Mouse (Mus musculus) midbrain, embryonic 10.5 days (tissue): ENCODE measurements around the gene Plin4. TPM values are rescaled to one million over a fixed set of nuclear protein-coding genes. Genes with fewer than 3 reads are reported as not detected.
"Not testable (repeated sequence)": the region's sequence is repeated elsewhere in the genome, so short reads cannot be mapped to it uniquely, and the experiment has no call there.

ENCODE experiments used
- DNase-seq: peaks from one replicate; pipeline ENCODE4 v3.0.0-alpha.2; 2017; ENCODE audit warnings: low spot score
- H3K27ac ChIP-seq: fragments of 300-500 bp; sonication (generic); replicated peaks from 2 replicates; pipeline ENCODE4 v1.5.1; 2016; ENCODE audit warnings: mild to moderate bottlenecking
- H3K27me3 ChIP-seq: fragments of 300-500 bp; sonication (generic); 2 replicates; pipeline ENCODE4 v1.6.1; 2016; ENCODE audit warnings: low read depth, mild to moderate bottlenecking; ENCODE audit not compliant: poor library complexity, severe bottlenecking
- H3K36me3 ChIP-seq: fragments of 300-500 bp; sonication (generic); 2 replicates; pipeline ENCODE4 v1.6.1; 2016; ENCODE audit warnings: mild to moderate bottlenecking, moderate library complexity
- H3K4me1 ChIP-seq: fragments of 300-500 bp; sonication (generic); 2 replicates; pipeline ENCODE4 v1.6.1; 2016
- H3K4me3 ChIP-seq: fragments of 300-500 bp; sonication (generic); 2 replicates; pipeline ENCODE4 v1.5.1; 2016; ENCODE audit warnings: mild to moderate bottlenecking, moderate library complexity
- H3K9me3 ChIP-seq: fragments of 300-500 bp; sonication (generic); replicated peaks from 2 replicates; pipeline ENCODE4 v1.6.1; 2016; ENCODE audit warnings: mild to moderate bottlenecking
- WGBS: fragments of 180-500 bp; shearing (Covaris S2); methylation state at CpG from one replicate; pipeline ENCODE4 v1.1.7; 2016; 5-methylcytosine and 5-hydroxymethylcytosine counted together
- polyA plus RNA-seq: library from polyadenylated mRNA; unstranded; fragments of >200 nt; fragmentation: Nextera tagmentation; extraction: Ambion mirVana; gene quantifications from 2 replicates; pipeline ENCODE4 v1.2.1, GENCODE M21; 2016

Gene Plin4
- polyA plus RNA-seq, 1 experiment from 2014 or later, result 0.04 TPM

GRCm38 (mm10) chr17:56107736-56108135, 1.9 kb downstream of the Plin4 start:
- Histone ChIP-seq H3K27me3 (no peaks in the 10 kb centered on the region), H3K9me3 (no peaks in the 10 kb centered on the region), H3K27ac (no peak overlapping the region), H3K36me3 (peaks cover 14% of the 10 kb centered on the region), H3K4me1 (peaks cover 2% of the 10 kb centered on the region; the same call in 1 of the 2 replicates), H3K4me3 (no peak overlapping the region)
- 72% methylated on average over 2 of the region's 2 CpGs for WGBS
- no peak for DNase-seq

DNA sequence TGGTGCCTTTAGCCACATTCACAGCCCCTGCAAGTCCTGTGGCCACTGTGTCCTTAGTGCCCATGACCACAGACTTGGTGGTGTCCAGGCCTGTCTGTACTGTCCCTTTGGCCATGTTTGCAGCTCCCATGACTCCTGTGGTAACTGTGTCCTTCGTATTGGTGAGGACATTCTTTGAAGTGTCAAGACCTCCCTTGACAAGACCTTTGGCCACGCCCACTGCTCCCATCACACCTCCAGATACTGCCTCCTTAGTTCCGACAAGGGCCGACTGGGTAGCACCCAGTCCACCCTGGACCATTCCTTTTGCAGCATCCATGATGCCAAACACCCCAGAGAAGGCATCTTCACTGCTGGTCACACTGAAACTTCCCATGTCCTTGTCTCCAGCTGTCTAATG, 2.6 kb downstream of the Plin4 start:
- no peaks in the 10 kb centered on the region for H3K4me1 ChIP-seq
- DNase-seq, result no peak
- H3K36me3 ChIP-seq, result peaks cover 22% of the 10 kb centered on the region
- H3K9me3 ChIP-seq, result no peaks in the 10 kb centered on the region
- WGBS, result 85% methylated on average over 4 of the region's 4 CpGs
- H3K27ac ChIP-seq, result no peak overlapping the region
- H3K27me3 ChIP-seq, result no peaks in the 10 kb centered on the region
- no peak overlapping the region for H3K4me3 ChIP-seq

DNA sequence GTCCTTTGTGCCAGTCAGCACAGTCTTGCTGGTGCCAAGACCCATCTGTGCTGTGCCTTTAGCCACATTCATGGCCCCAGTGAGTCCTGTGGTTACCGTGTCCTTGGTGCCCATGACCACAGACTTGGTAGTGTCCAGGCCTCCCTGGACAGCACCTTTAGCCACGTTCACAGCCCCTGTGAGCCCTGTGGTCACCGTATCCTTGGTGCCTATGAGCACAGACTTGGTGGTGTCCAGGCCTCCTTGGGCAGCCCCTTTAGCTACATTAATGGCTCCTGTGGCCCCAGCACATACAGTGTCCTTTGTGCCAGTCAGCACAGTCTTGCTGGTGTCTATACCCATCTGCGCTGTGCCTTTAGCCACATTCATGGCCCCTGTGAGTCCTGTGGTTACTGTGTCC, 3.2 kb downstream of the Plin4 start:
- not testable (repeated sequence) for H3K27ac ChIP-seq, H3K9me3 ChIP-seq, H3K4me3 ChIP-seq, DNase-seq, H3K27me3 ChIP-seq, H3K4me1 ChIP-seq
- H3K36me3 ChIP-seq, result peaks cover 27% of the 10 kb centered on the region
- WGBS, result 94% methylated on average over 4 of the region's 4 CpGs

GRCm38 (mm10) chr17:56104821-56105220, 4.8 kb downstream of the Plin4 start:
- H3K4me3 ChIP-seq, H3K27ac ChIP-seq, DNase-seq, H3K27me3 ChIP-seq, H3K9me3 ChIP-seq, H3K4me1 ChIP-seq: not testable (repeated sequence)
- WGBS, result 94% methylated on average over 2 of the region's 5 CpGs
- H3K36me3 ChIP-seq, result peaks cover 43% of the 10 kb centered on the region

- 95% methylated on average over 8 of the region's 8 CpGs for WGBS
- H3K27ac ChIP-seq, result no peak overlapping the region
- H3K4me3 ChIP-seq, result no peak overlapping the region
- no peaks in the 10 kb centered on the region for H3K27me3 ChIP-seq
- no peak for DNase-seq
- H3K9me3 ChIP-seq, result no peaks in the 10 kb centered on the region
- peaks cover 55% of the 10 kb centered on the region for H3K36me3 ChIP-seq
- no peaks in the 10 kb centered on the region for H3K4me1 ChIP-seq
These were observed 5.9 kb downstream of the Plin4 start for GRCm38 (mm10) chr17:56103465-56104285.

- no peak for DNase-seq
- no peak overlapping the region for H3K4me3 ChIP-seq
- H3K27me3 ChIP-seq, result no peaks in the 10 kb centered on the region
- 94% methylated on average over 9 of the region's 9 CpGs for WGBS
- H3K4me1 ChIP-seq, result no peaks in the 10 kb centered on the region
- no peaks in the 10 kb centered on the region for H3K9me3 ChIP-seq
- H3K27ac ChIP-seq, result no peak overlapping the region
- H3K36me3 ChIP-seq, result peaks cover 62% of the 10 kb centered on the region
These were observed 6.7 kb downstream of the Plin4 start for GRCm38 (mm10) chr17:56102927-56103326.

GRCm38 (mm10) chr17:56102158-56102557, 7.4 kb downstream of the Plin4 start:
- DNase-seq, result no peak
- no peaks in the 10 kb centered on the region for H3K9me3 ChIP-seq

GRCm38 (mm10) chr17:56100811-56101210, 8.8 kb downstream of the Plin4 start:
- H3K27me3 ChIP-seq, result no peaks in the 10 kb centered on the region
- DNase-seq, result no peak
- WGBS, result 95% methylated on average over 3 of the region's 3 CpGs

More at GRCm38 (mm10) chr17:56102158-56102557, 7.4 kb downstream of the Plin4 start:
- Histone ChIP-seq H3K4me1 (no peaks in the 10 kb centered on the region), H3K4me3 (no peak overlapping the region), H3K27ac (no peak overlapping the region), H3K36me3 (peaks cover 70% of the 10 kb centered on the region), H3K27me3 (no peaks in the 10 kb centered on the region)
- 91% methylated on average over 5 of the region's 5 CpGs for WGBS

GRCm38 (mm10) chr17:56098711-56099572, 10.7 kb downstream of the Plin4 start:
- 95% methylated on average over 15 of the region's 15 CpGs for WGBS
- Histone ChIP-seq H3K27ac (no peak overlapping the region), H3K36me3 (peaks cover 98% of the 10 kb centered on the region), H3K4me3 (no peak overlapping the region), H3K4me1 (no peaks in the 10 kb centered on the region), H3K27me3 (no peaks in the 10 kb centered on the region), H3K9me3 (no peaks in the 10 kb centered on the region)
- DNase-seq, result no peak

More at GRCm38 (mm10) chr17:56100811-56101210, 8.8 kb downstream of the Plin4 start:
- H3K4me3 ChIP-seq, result no peak overlapping the region
- H3K36me3 ChIP-seq, result peaks cover 83% of the 10 kb centered on the region
- H3K9me3 ChIP-seq, result no peaks in the 10 kb centered on the region
- H3K27ac ChIP-seq, result no peak overlapping the region
- H3K4me1 ChIP-seq, result no peaks in the 10 kb centered on the region

DNA sequence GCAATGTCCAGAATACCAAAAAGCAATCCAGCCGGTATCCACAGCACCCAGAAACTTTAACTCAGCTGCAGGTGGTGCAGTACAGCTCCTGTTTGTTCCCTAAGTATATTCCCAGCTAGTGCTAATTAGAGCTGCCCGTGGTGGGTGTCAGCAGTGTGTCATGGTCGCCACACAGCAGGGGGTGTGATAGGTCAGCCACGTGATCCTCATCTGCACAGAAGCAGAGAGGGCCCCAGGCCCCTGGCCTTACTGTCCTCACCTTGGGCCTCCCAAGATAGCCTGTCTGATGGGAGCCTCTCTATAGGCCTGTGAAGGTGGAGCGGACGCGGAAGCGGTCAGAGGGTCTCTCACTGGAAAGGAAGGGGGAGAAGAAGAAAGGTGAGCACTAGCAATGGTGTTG, 11.4 kb downstream of the Plin4 start:
- Histone ChIP-seq H3K4me3 (no peak overlapping the region), H3K27me3 (no peaks in the 10 kb centered on the region), H3K9me3 (no peaks in the 10 kb centered on the region), H3K4me1 (no peaks in the 10 kb centered on the region), H3K36me3 (peaks cover 97% of the 10 kb centered on the region), H3K27ac (no peak overlapping the region)
- WGBS, result 88% methylated on average over 8 of the region's 8 CpGs
- DNase-seq, result no peak

DNA sequence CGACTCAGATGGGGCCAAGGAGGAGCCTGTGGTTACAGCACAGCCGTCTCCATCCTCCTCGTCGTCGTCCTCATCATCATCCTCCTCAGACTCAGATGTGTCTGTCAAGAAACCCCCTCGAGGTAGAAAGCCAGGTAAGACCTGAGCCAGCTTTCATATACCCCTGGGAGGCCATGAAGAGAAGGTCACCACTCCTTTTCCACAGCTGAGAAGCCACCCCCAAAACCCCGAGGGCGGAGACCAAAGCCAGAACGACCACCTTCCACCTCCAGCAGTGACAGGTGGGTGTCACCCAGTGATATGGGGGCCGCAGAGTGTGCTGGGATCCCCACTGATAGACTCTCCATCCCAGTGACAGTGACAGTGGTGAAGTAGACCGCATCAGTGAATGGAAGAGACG, 12.7 kb downstream of the Plin4 start:
- no peak overlapping the region for H3K4me3 ChIP-seq
- H3K27ac ChIP-seq, result no peak overlapping the region
- H3K9me3 ChIP-seq, result no peaks in the 10 kb centered on the region
- H3K27me3 ChIP-seq, result no peaks in the 10 kb centered on the region
- no peaks in the 10 kb centered on the region for H3K4me1 ChIP-seq
- peaks cover 92% of the 10 kb centered on the region for H3K36me3 ChIP-seq
- WGBS, result 92% methylated on average over 12 of the region's 12 CpGs
- DNase-seq, result no peak

DNA sequence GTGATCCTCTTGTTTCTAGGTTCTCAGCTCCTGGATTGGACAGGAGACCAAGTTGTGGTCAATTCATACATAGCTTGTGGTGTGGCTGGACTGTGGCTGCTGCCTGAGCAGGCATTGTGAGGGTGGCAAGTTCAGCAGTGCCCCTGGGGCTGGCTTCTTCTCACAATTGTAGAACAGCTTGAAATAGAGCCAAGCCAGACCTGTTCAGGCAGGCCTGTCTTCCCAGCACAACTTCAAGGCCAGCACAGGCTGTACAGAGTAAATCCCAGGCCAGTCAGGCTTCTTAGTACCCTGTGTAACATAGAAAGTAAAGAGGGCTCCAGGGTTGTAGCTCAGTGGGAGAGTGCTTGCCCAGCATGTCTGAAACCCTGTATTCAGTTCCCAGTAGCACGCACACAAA, 16.8 kb downstream of the Plin4 start:
- Histone ChIP-seq H3K36me3 (peaks cover 87% of the 10 kb centered on the region), H3K27ac (no peak overlapping the region), H3K9me3 (no peaks in the 10 kb centered on the region), H3K4me3 (no peak overlapping the region), H3K4me1 (no peaks in the 10 kb centered on the region), H3K27me3 (no peaks in the 10 kb centered on the region)
- no peak for DNase-seq
- 91% methylated on average over 1 of the region's 1 CpGs for WGBS

DNA sequence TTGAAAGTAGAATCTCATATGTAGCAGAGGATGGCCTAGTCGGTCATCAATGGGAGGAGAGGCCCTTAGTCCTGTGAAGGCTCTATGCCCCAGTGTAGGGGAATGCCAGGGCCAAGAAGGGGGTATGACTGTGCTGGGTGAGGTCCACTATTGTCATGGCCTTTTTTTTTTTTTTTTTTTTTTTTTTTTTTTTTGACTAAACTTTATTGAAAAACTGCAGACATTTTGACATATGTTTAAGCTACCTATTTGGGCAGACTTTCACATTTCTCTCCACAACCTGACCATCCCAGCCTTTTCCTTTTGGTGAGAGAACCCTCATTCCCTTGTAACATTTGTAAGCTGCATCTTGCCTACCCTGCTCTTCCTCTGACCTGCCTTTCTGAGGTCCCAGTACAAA, 17.3 kb downstream of the Plin4 start:
- Histone ChIP-seq H3K27me3 (no peaks in the 10 kb centered on the region), H3K36me3 (peaks cover 87% of the 10 kb centered on the region), H3K4me1 (no peaks in the 10 kb centered on the region), H3K9me3 (no peaks in the 10 kb centered on the region), H3K4me3 (no peak overlapping the region), H3K27ac (no peak overlapping the region)
- 93% methylated on average over 1 of the region's 1 CpGs for WGBS
- no peak for DNase-seq
